Mouse (Mus musculus): ENCODE measurements around the gene Ubb. TPM values are rescaled to one million over a fixed set of nuclear protein-coding genes. Genes with fewer than 3 reads are reported as not detected.

The Ubb gene
- polyA plus RNA-seq, 1 experiment from 2014 or later: 3,248 TPM

DNA sequence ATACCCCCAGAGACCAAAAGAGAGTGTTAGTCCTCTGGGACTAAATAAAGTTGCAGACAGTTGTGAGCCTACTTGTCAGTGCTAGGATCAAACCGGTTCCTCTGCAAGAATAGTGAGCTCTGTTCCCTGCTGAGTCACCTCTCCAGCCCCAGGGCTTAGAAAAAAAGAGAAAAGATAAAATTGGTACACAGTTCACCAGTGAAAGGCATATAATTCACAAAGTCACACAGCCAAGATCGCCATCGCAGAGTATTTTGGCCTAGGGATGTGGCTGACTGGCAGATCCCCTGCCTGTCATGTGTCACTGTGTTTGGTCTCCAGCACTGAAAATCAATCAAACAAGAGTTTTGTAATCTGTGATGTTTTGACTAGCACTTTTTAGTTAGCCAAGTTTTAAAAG is 17.3 kb downstream of the Ubb start:
- 76% methylated on average over 3 of the region's 3 CpGs for WGBS
- H3K36me3 ChIP-seq: no peaks in the 10 kb centered on the region
- no peaks in the 10 kb centered on the region for H3K9me3 ChIP-seq (replicated peaks)
- no peak overlapping the region for H3K4me2 ChIP-seq
- H3K27ac ChIP-seq: no peak overlapping the region
- no peak overlapping the region for H3K9ac ChIP-seq
- H3K4me1 ChIP-seq: peaks cover 9% of the 10 kb centered on the region
- no peak for ATAC-seq (replicated peaks; ENCODE audit: low FRiP score)
- H3K4me3 ChIP-seq (replicated peaks): no peak overlapping the region
- H3K27me3 ChIP-seq: no peaks in the 10 kb centered on the region

DNA sequence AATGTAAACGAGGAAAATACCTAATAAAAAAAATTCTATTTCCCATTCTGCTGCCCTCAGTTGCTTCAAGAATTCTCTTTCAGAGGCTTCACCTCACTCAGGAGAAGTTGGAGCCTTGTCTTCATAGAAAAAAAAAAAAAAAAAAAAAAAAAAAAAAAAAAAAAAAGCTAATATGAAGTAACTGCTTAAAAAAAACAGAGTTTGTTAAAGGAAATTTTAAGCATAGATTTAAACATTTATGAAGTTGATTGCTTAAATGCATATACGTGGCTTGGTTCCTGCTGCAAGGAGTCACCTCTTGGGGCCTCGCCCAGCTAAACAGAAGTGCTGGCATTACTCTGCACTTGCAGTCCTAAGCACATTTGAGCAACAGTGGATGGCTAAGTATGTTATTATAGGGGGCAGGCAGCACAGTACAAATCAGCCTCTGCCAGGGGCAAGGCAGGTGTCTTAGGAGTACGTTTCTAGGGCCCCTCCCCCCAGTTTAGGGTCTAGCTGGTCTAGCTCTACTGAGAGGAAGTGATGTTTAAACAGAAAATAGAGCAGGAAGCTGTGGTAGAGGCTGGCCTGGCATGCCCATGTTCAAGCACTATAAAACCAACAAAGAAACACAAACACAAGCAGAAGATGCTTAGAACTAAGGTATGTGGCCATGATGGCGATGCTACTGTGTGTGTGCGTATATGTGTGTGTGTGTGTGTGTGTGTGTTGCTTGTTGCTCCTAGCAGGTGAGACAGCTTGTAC is 23.2 kb downstream of the Ubb start, which contains the start of gene Trpv2:
Gene Trpv2, plus strand, starts transcription at position 528 of the 744 bp plus-strand sequence.
- H3K36me3 ChIP-seq: no peaks in the 10 kb centered on the region
- H3K4me1 ChIP-seq: peaks cover 12% of the 10 kb centered on the region
- H3K4me2 ChIP-seq: peak within 1 kb of the TSS; percentile 98
- H3K27me3 ChIP-seq: peaks cover 11% of the 10 kb centered on the region; the same call in 1 of the 2 replicates
- 0 out of 2 replicates have a peak within 1 kb of the TSS, but pooled peaks have one; percentile 47 for H3K9ac ChIP-seq
- H3K27ac ChIP-seq: no peak within 1 kb of the TSS
- WGBS: 80% methylated on average over 6 of the region's 6 CpGs
- H3K9me3 ChIP-seq (replicated peaks): no peaks in the 10 kb centered on the region
- H3K4me3 ChIP-seq (replicated peaks): peak within 1 kb of the TSS; percentile 55
- no peak for ATAC-seq (replicated peaks; ENCODE audit: low FRiP score)

DNA sequence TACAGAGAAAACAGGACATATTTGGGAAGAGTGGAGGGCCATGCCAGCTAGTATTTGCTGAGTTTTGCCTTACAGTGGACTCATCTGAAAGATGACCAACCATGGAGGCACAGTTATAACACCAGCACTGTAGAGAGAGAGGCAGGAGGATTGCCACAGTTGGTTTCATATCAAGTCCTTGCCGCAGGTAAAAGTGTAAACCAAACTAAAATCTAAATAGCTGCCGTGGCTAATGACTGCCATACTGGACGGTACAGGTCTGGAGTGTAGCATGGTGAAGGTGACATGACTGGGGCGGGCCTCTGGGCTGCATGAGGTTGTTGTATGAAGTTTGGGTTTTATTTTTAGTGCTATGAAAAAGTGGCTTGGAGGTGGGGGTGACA is 23.7 kb downstream of the Ubb start:
- Histone ChIP-seq H3K27ac (no peak overlapping the region), H3K4me3 (replicated peaks) (no peak overlapping the region), H3K9ac (no peak overlapping the region), H3K27me3 (peaks cover 11% of the 10 kb centered on the region; the same call in 1 of the 2 replicates), H3K9me3 (replicated peaks) (no peaks in the 10 kb centered on the region), H3K4me1 (peaks cover 12% of the 10 kb centered on the region), H3K4me2 (no peak overlapping the region), H3K36me3 (no peaks in the 10 kb centered on the region)
- WGBS: 84% methylated on average over 4 of the region's 4 CpGs
- no peak for ATAC-seq (replicated peaks; ENCODE audit: low FRiP score)

DNA sequence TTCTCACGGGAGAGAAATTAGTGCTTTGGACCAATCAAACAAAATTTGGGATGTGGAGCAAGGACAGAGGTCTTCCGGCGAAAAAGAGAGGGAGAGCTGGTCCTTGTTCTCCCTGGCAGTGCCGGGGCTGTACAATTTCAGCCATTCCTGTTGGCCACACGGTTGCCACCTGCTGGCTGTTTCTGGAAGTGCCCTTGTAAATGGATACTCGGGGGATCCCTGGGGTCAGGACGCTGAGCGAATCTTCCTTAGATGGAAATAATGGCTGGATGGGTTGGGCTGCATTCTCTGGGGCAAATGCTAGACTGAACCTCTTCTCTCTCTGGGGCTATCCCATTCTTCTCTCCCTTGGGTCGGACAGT is 24.3 kb downstream of the Ubb start:
- Histone ChIP-seq H3K4me1 (peaks cover 12% of the 10 kb centered on the region), H3K27ac (no peak overlapping the region), H3K27me3 (peaks cover 11% of the 10 kb centered on the region; the same call in 1 of the 2 replicates), H3K9me3 (replicated peaks) (no peaks in the 10 kb centered on the region), H3K36me3 (no peaks in the 10 kb centered on the region), H3K4me3 (replicated peaks) (peak overlapping the region; percentile 55), H3K4me2 (peak overlapping the region; percentile 98), H3K9ac (peak overlapping the region; percentile 47)
- ATAC-seq (replicated peaks; ENCODE audit: low FRiP score): peak; percentile 74
- WGBS: 1% methylated on average over 9 of the region's 9 CpGs

DNA sequence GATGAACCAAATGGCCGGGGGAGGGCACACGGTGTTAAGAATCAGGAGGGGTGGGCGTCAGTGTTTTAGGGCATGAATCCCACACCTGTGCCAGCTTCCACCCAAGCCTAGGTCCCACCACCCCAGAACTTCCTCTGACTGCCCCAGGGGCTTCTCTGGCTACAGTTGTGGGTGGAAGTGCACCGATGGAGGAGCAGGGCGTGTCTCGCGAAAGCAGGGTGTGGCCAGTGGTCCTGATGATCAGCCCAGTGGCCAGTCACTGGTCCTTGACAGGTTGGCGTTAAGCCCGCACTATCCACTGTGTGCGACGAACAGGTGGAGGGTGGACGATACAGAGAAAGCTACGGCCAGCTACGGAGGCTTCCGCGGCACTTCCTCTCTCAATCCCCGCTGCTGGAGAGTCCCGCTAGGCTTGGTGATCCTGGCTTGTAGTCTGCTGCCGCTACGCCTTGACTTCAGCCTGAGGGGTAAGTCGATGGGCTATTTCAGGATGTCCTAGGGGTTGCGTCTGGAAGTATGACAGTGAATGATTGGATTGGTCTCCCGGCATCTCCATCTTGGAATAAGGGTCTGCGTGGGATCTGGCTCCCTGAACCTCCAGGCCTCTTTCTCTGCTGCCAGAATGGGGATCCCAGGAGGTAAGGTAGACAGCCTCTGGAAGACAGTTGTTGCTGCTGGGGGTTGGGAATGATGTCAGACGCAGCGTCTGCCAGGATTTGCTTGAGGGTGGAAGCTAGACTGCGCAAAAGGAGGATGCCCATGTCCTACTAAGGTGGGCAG is 24.9 kb downstream of the Ubb start:
- ATAC-seq (replicated peaks; ENCODE audit: low FRiP score): peak; percentile 74
- peak overlapping the region; percentile 47 for H3K9ac ChIP-seq
- peak overlapping the region; percentile 55 for H3K4me3 ChIP-seq (replicated peaks)
- no peaks in the 10 kb centered on the region for H3K36me3 ChIP-seq
- H3K9me3 ChIP-seq (replicated peaks): no peaks in the 10 kb centered on the region
- 7% methylated on average over 27 of the region's 27 CpGs for WGBS
- no peak overlapping the region for H3K27ac ChIP-seq
- peaks cover 12% of the 10 kb centered on the region for H3K4me1 ChIP-seq
- peak overlapping the region; percentile 98 for H3K4me2 ChIP-seq
- H3K27me3 ChIP-seq: peaks cover 11% of the 10 kb centered on the region; the same call in 1 of the 2 replicates

DNA sequence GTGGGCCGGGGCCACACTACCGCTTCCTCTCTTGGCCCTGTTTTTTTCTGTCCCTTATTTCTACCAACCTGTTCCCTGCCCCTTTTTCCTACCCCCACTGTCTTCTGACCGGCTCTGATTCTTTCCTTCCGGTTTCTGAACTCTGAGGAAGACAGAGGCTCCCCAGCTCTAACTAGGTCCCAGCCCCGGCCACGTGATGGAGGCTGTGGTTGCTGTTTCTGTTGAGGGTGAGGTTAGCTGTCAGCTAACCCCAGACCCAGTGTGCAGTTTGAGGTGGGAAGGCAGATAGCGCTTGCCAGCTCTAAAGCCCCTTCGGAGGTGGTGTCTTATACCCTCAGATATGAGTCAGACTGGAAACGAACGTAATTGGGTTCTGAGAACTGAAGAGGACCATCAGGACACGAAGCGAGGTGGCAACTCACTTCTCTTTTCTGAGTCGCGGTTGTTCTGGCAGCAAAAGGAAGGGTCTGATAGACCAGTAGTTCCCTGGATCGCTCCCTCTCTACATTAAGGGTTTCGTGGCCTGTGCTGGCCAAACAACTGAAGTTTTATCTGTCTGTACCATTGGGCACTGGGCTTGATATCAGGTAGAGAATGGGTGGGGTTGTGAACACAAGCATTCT is 25.7 kb downstream of the Ubb start:
- Histone ChIP-seq H3K4me1 (peaks cover 12% of the 10 kb centered on the region), H3K27me3 (peaks cover 11% of the 10 kb centered on the region; the same call in 1 of the 2 replicates), H3K27ac (no peak overlapping the region), H3K4me3 (replicated peaks) (peak overlapping the region; percentile 55; the same call in 1 of the 2 replicates), H3K9me3 (replicated peaks) (no peaks in the 10 kb centered on the region), H3K4me2 (peak overlapping the region; percentile 98), H3K9ac (no peak overlapping the region), H3K36me3 (no peaks in the 10 kb centered on the region)
- 66% methylated on average over 16 of the region's 16 CpGs for WGBS
- ATAC-seq (replicated peaks; ENCODE audit: low FRiP score): no peak

DNA sequence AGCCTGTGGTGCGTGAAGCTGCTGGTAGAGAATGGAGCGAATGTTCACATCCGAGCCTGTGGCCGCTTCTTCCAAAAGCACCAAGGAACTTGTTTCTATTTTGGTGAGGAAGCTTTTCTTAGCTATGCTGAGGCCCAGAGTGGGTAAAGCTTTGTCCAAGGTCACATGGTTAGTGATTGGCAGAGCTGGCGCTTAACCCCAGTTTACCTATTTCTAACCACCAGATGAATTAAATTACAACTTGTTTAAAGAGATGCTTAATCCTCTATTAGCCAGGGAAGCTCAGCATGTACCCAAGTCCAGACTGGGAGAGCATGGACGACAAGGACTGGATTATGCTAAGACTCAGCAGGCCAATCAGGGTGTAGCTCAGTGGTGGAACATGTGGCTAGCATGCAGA is 32.1 kb downstream of the Ubb start:
- H3K4me2 ChIP-seq: no peak overlapping the region
- peaks cover 9% of the 10 kb centered on the region; the same call in 1 of the 2 replicates for H3K4me1 ChIP-seq
- no peak overlapping the region for H3K9ac ChIP-seq
- no peaks in the 10 kb centered on the region for H3K36me3 ChIP-seq
- H3K27me3 ChIP-seq: no peaks in the 10 kb centered on the region
- 69% methylated on average over 6 of the region's 6 CpGs for WGBS
- no peaks in the 10 kb centered on the region for H3K9me3 ChIP-seq (replicated peaks)
- no peak for ATAC-seq (replicated peaks; ENCODE audit: low FRiP score)
- no peak overlapping the region for H3K27ac ChIP-seq
- no peak overlapping the region for H3K4me3 ChIP-seq (replicated peaks)

DNA sequence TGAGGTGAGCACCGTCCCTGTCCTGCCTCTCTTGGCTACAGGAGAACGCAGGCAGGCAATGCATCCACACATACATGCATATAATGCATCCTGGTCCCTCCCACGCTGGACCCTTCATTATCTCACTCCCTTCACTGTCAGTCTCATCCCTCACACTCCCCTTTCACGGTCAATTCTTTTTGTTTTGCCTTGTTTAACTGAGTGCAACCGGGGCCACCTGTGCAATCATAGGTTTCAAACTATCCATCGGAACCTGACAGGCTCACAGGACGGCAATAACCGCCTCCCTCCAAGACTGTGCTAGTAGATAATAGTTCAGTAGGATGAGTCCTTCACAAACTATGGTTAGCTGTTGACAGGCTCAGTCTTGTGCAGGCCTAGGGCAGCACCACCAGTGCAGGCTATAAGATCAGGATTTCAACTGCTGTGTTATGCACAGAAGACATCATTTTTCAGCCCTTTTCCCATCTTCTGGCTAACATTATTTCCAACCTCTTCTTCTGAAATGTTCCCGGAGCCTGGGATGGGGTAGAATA is 33.8 kb downstream of the Ubb start:
- Histone ChIP-seq H3K9ac (no peak overlapping the region), H3K9me3 (replicated peaks) (no peaks in the 10 kb centered on the region), H3K27ac (no peak overlapping the region), H3K36me3 (no peaks in the 10 kb centered on the region), H3K4me3 (replicated peaks) (no peak overlapping the region), H3K4me2 (no peak overlapping the region), H3K4me1 (peaks cover 17% of the 10 kb centered on the region), H3K27me3 (no peaks in the 10 kb centered on the region)
- ATAC-seq (replicated peaks; ENCODE audit: low FRiP score): no peak
- WGBS: 42% methylated on average over 9 of the region's 9 CpGs

DNA sequence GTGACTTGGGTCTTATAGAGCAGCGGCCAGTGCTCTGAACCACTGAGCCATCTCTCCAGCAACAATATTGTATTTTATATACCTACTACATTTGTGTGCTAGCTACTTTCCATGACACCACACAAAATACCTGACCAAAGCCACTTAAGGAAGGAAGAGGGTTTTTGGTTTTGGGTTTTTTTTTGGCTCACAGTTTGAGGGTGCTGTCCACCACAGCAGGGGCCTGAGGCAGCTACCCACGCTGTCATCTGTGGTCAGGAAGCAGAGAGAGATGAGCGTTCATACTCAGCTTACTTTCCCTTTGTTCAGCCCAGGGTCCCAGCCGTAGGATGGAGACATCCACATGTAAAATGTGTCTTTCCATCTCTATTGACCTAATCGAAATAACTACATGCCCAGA is 36.1 kb downstream of the Ubb start:
- 91% methylated on average over 5 of the region's 5 CpGs for WGBS
- no peak for ATAC-seq (replicated peaks; ENCODE audit: low FRiP score)
- H3K4me2 ChIP-seq: no peak overlapping the region

DNA sequence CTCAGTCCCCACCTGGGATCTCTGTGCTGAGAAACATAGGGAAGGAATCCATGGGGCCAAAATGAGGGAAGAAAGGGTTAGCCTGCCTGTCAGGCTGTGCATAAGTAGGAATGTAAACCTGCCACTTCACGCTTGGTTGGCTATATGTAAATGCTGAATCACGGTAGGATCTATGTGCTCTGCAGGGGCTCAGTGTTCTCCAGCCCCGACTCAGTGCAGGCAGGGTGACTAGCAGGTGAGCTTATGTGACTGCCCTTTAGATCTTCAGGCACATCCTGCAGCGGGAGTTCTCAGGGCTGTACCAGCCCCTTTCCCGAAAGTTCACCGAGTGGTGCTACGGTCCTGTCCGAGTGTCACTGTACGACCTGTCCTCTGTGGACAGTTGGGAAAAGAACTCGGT is 38.4 kb downstream of the Ubb start:
- WGBS: 77% methylated on average over 10 of the region's 10 CpGs
- Histone ChIP-seq H3K4me3 (replicated peaks) (no peak overlapping the region), H3K27me3 (no peaks in the 10 kb centered on the region), H3K9ac (no peak overlapping the region), H3K27ac (no peak overlapping the region), H3K4me1 (peaks cover 18% of the 10 kb centered on the region), H3K9me3 (replicated peaks) (no peaks in the 10 kb centered on the region), H3K4me2 (no peak overlapping the region), H3K36me3 (no peaks in the 10 kb centered on the region)
- ATAC-seq (replicated peaks; ENCODE audit: low FRiP score): 0 out of 2 replicates have a peak, but pooled peaks have one; percentile 33

More for the DNA sequence above, 36.1 kb downstream of the Ubb start:
- H3K27me3 ChIP-seq: no peaks in the 10 kb centered on the region
- no peak overlapping the region for H3K9ac ChIP-seq
- no peaks in the 10 kb centered on the region for H3K36me3 ChIP-seq
- no peak overlapping the region for H3K4me3 ChIP-seq (replicated peaks)
- peaks cover 20% of the 10 kb centered on the region for H3K4me1 ChIP-seq
- no peaks in the 10 kb centered on the region for H3K9me3 ChIP-seq (replicated peaks)
- H3K27ac ChIP-seq: no peak overlapping the region

DNA sequence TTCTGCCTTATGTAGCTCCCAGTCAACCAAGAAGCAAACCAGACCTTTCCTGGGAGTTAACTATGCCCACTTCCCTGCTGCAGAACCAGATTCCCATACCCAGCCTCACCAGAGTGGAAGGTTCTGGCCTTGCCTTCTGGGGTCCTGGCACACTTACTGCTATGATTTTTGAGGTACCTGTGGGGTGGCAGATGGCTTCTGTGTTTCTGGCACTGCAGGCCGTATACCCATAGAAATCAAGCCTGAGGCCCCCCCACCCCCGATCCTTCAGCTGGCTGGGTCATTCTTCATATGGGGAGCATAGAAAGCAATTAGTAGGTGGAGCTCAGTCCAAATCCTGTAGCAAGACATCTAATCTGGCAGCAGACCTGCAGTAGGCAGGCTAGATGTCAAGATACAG is 40.1 kb downstream of the Ubb start:
- no peaks in the 10 kb centered on the region for H3K9me3 ChIP-seq (replicated peaks)
- no peak overlapping the region for H3K4me3 ChIP-seq (replicated peaks)
- ATAC-seq (replicated peaks; ENCODE audit: low FRiP score): no peak
- no peaks in the 10 kb centered on the region for H3K27me3 ChIP-seq
- H3K36me3 ChIP-seq: no peaks in the 10 kb centered on the region
- H3K4me1 ChIP-seq: peaks cover 11% of the 10 kb centered on the region; the same call in 1 of the 2 replicates
- no peak overlapping the region for H3K9ac ChIP-seq
- no peak overlapping the region for H3K4me2 ChIP-seq
- H3K27ac ChIP-seq: no peak overlapping the region
- WGBS: 91% methylated on average over 2 of the region's 2 CpGs
